Mouse (Mus musculus): ENCODE results near the gene Thsd4. TPM values are rescaled to one million over a fixed set of nuclear protein-coding genes. Genes with fewer than 3 reads are reported as not detected.

The Thsd4 gene
- polyA plus RNA-seq, 1 experiment from 2014 or later, result 3.3 TPM

- no peaks in the 10 kb centered on the region for H3K27me3 ChIP-seq (replicated peaks)
- WGBS (ENCODE audit: insufficient replicate concordance), result 60% methylated on average over 7 of the region's 7 CpGs
- H3K4me2 ChIP-seq, result no peak overlapping the region
- no peak overlapping the region for H3K27ac ChIP-seq
- H3K36me3 ChIP-seq, result no peaks in the 10 kb centered on the region
- no peaks in the 10 kb centered on the region for H3K4me1 ChIP-seq
- H3K9ac ChIP-seq, result no peak overlapping the region
- no peak overlapping the region for H3K4me3 ChIP-seq
- ATAC-seq, result no peak
- H3K9me3 ChIP-seq (replicated peaks), result no peaks in the 10 kb centered on the region
Measured at GRCm38 (mm10) chr9:60141081-60141514, 380.7 kb downstream of the Thsd4 start.

- no peak overlapping the region for H3K4me2 ChIP-seq
- no peak overlapping the region for H3K9ac ChIP-seq
- WGBS (ENCODE audit: insufficient replicate concordance), result 63% methylated on average over 6 of the region's 6 CpGs
- H3K9me3 ChIP-seq (replicated peaks), result no peaks in the 10 kb centered on the region
- H3K4me3 ChIP-seq, result no peak overlapping the region
- no peak overlapping the region for H3K27ac ChIP-seq
- no peaks in the 10 kb centered on the region for H3K36me3 ChIP-seq
- no peak for ATAC-seq
- no peaks in the 10 kb centered on the region for H3K4me1 ChIP-seq
- H3K27me3 ChIP-seq (replicated peaks), result no peaks in the 10 kb centered on the region
Measured at GRCm38 (mm10) chr9:60140411-60140810, 381.4 kb downstream of the Thsd4 start.

- Histone ChIP-seq H3K36me3 (no peaks in the 10 kb centered on the region), H3K9me3 (replicated peaks) (no peaks in the 10 kb centered on the region), H3K27me3 (replicated peaks) (no peaks in the 10 kb centered on the region), H3K4me2 (no peak overlapping the region), H3K4me1 (no peaks in the 10 kb centered on the region), H3K4me3 (no peak overlapping the region), H3K9ac (no peak overlapping the region), H3K27ac (no peak overlapping the region)
- no peak for ATAC-seq
- 72% methylated on average over 10 of the region's 10 CpGs for WGBS (ENCODE audit: insufficient replicate concordance)
Measured at GRCm38 (mm10) chr9:60139446-60139845, 382.4 kb downstream of the Thsd4 start.

DNA sequence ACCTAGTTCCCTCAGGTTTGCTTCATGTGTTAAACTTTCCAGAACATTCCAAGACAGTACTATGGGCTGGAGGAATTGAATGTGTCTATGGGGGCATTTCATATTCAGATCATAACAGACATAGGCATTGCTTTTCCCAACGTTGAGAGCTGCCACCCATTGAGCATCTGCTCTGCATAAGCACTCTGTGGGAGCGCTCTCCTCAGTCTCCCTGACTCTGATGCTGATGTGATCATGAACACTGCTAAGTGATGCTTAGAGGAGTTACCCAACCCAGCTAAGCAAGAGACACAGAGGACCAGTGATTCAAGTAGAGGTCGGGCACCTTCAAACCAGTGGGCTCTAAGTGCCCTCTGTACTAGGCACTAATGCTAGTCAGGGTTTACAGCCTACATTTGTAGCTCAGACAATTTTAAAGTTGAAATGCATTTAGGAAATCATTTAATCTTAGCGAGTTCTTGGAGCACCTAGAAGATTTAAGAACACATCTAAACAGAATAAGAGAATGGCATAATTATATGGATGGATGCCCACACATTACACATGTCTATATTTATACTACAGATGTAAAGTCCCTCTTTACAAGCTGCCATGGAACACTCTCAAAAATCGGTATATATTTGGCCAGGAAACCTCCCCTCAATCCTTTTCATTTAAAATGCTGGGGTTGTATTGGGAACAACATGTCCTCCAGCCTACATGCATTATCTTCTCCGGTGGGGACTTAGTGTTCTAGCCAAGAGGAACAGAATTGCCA, 392.4 kb downstream of the Thsd4 start:
- Histone ChIP-seq H3K4me1 (no peaks in the 10 kb centered on the region), H3K9ac (no peak overlapping the region), H3K36me3 (no peaks in the 10 kb centered on the region), H3K4me2 (no peak overlapping the region), H3K9me3 (replicated peaks) (no peaks in the 10 kb centered on the region), H3K4me3 (no peak overlapping the region), H3K27me3 (replicated peaks) (no peaks in the 10 kb centered on the region), H3K27ac (no peak overlapping the region)
- no peak for ATAC-seq
- WGBS (ENCODE audit: insufficient replicate concordance), result 61% methylated on average over 6 of the region's 6 CpGs

GRCm38 (mm10) chr9:60126961-60127360, 394.9 kb downstream of the Thsd4 start:
- ATAC-seq, result no peak
- H3K9ac ChIP-seq, result no peak overlapping the region
- no peaks in the 10 kb centered on the region for H3K27me3 ChIP-seq (replicated peaks)
- 60% methylated on average over 5 of the region's 5 CpGs for WGBS (ENCODE audit: insufficient replicate concordance)
- H3K27ac ChIP-seq, result no peak overlapping the region
- H3K4me2 ChIP-seq, result no peak overlapping the region
- H3K4me3 ChIP-seq, result no peak overlapping the region
- H3K36me3 ChIP-seq, result no peaks in the 10 kb centered on the region
- no peaks in the 10 kb centered on the region for H3K9me3 ChIP-seq (replicated peaks)
- no peaks in the 10 kb centered on the region for H3K4me1 ChIP-seq

- Histone ChIP-seq H3K27ac (no peak overlapping the region), H3K27me3 (replicated peaks) (no peaks in the 10 kb centered on the region), H3K4me3 (no peak overlapping the region), H3K4me2 (no peak overlapping the region), H3K36me3 (no peaks in the 10 kb centered on the region), H3K9ac (no peak overlapping the region), H3K4me1 (no peaks in the 10 kb centered on the region), H3K9me3 (replicated peaks) (no peaks in the 10 kb centered on the region)
- 64% methylated on average over 9 of the region's 9 CpGs for WGBS (ENCODE audit: insufficient replicate concordance)
- no peak for ATAC-seq
Measured at GRCm38 (mm10) chr9:60124102-60124501, 397.7 kb downstream of the Thsd4 start.

- H3K9me3 ChIP-seq (replicated peaks), result no peaks in the 10 kb centered on the region
- ATAC-seq, result no peak
- H3K4me3 ChIP-seq, result no peak overlapping the region
- H3K36me3 ChIP-seq, result no peaks in the 10 kb centered on the region
- no peak overlapping the region for H3K27ac ChIP-seq
- 48% methylated on average over 1 of the region's 1 CpGs for WGBS (ENCODE audit: insufficient replicate concordance)
- H3K4me2 ChIP-seq, result no peak overlapping the region
- no peaks in the 10 kb centered on the region for H3K4me1 ChIP-seq
- no peaks in the 10 kb centered on the region for H3K27me3 ChIP-seq (replicated peaks)
- H3K9ac ChIP-seq, result no peak overlapping the region
Measured at GRCm38 (mm10) chr9:60123066-60123465, 398.8 kb downstream of the Thsd4 start.

- Histone ChIP-seq H3K27ac (no peak overlapping the region), H3K4me1 (no peaks in the 10 kb centered on the region), H3K9me3 (replicated peaks) (no peaks in the 10 kb centered on the region), H3K27me3 (replicated peaks) (no peaks in the 10 kb centered on the region), H3K4me2 (no peak overlapping the region), H3K36me3 (no peaks in the 10 kb centered on the region), H3K9ac (no peak overlapping the region), H3K4me3 (no peak overlapping the region)
- ATAC-seq, result no peak
- 64% methylated on average over 7 of the region's 7 CpGs for WGBS (ENCODE audit: insufficient replicate concordance)
Measured at GRCm38 (mm10) chr9:60119846-60120245, 402.0 kb downstream of the Thsd4 start.

GRCm38 (mm10) chr9:60117831-60118230, 404.0 kb downstream of the Thsd4 start:
- no peak overlapping the region for H3K4me2 ChIP-seq

DNA sequence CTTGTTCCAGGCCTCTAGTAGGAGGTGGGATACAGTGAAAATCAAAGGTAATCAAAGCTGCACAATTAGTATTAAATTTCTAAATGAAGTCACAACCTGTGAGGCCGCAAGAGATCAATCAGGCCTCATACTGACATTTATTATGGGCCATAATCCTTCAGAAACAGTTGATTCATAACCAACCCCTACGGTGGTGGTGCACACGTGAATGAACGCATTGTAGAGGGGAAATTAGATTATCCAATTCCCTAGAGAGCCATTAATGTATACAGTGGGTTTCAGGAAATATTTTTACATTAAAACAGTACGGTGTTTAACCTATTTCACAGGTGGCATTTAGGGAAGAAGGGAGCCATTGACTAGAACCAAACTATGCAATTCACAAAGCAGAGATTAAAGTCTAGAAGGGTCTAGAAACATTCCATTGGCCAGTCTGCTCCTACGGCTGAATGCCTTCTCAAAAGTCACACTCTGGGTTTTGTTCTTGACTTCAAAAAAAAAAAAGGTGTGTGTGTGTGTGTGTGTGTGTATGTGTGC, 406.1 kb downstream of the Thsd4 start:
- Histone ChIP-seq H3K27ac (no peak overlapping the region), H3K27me3 (replicated peaks) (no peaks in the 10 kb centered on the region), H3K4me1 (no peaks in the 10 kb centered on the region), H3K9me3 (replicated peaks) (no peaks in the 10 kb centered on the region), H3K36me3 (no peaks in the 10 kb centered on the region), H3K4me3 (no peak overlapping the region), H3K4me2 (no peak overlapping the region), H3K9ac (no peak overlapping the region)
- ATAC-seq, result no peak
- WGBS (ENCODE audit: insufficient replicate concordance), result 65% methylated on average over 6 of the region's 6 CpGs

More at GRCm38 (mm10) chr9:60117831-60118230, 404.0 kb downstream of the Thsd4 start:
- Histone ChIP-seq H3K4me1 (no peaks in the 10 kb centered on the region), H3K4me3 (no peak overlapping the region), H3K9me3 (replicated peaks) (no peaks in the 10 kb centered on the region), H3K27me3 (replicated peaks) (no peaks in the 10 kb centered on the region), H3K9ac (no peak overlapping the region), H3K27ac (no peak overlapping the region), H3K36me3 (no peaks in the 10 kb centered on the region)
- ATAC-seq, result no peak
- 66% methylated on average over 7 of the region's 7 CpGs for WGBS (ENCODE audit: insufficient replicate concordance)

DNA sequence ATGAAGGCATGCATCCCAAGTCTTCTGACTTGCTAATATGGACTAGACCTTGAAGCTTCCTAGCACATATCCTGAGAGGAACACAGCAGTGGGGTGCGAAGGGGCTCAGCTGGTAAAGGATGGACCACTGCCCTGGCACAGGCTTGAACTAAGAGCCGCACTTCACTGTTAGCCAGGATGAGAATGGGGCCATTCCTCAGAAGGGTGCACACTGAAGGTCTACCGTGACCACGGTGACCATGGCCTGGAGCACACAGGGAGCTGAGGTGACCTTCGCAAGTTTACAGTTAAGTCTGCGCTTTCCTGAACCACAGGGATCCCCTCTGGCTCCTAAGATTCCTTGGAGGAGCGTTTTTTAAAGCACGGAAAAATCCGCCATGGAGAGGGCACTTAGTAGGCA, 406.5 kb downstream of the Thsd4 start:
- no peak overlapping the region for H3K4me2 ChIP-seq
- no peak overlapping the region for H3K4me3 ChIP-seq
- no peaks in the 10 kb centered on the region for H3K27me3 ChIP-seq (replicated peaks)
- ATAC-seq, result no peak
- H3K4me1 ChIP-seq, result no peaks in the 10 kb centered on the region
- no peaks in the 10 kb centered on the region for H3K36me3 ChIP-seq
- no peaks in the 10 kb centered on the region for H3K9me3 ChIP-seq (replicated peaks)
- H3K9ac ChIP-seq, result no peak overlapping the region
- H3K27ac ChIP-seq, result no peak overlapping the region
- WGBS (ENCODE audit: insufficient replicate concordance), result 67% methylated on average over 9 of the region's 9 CpGs

DNA sequence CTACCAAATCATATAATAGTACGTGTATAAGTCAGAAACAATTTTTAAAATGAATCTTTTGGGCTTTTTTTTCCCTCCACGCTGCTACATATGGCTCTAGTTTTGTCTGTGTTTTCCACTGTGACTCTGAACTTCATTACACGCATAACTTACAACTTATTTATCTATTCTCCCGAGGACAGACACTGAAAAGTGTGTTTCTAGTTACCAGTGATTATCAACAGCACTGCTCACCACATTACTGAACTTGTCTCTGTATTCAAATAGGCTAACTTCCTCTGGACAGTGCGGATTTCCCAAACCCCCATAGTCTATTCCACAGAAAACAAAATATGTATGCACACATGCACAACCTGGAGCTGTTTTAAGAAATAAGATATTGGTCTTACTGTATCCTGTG, 411.6 kb downstream of the Thsd4 start:
- ATAC-seq, result no peak
- WGBS (ENCODE audit: insufficient replicate concordance), result 65% methylated on average over 5 of the region's 5 CpGs
- H3K4me1 ChIP-seq, result no peaks in the 10 kb centered on the region
- no peak overlapping the region for H3K27ac ChIP-seq
- no peak overlapping the region for H3K9ac ChIP-seq
- no peak overlapping the region for H3K4me2 ChIP-seq
- no peaks in the 10 kb centered on the region for H3K36me3 ChIP-seq
- no peaks in the 10 kb centered on the region for H3K9me3 ChIP-seq (replicated peaks)
- no peak overlapping the region for H3K4me3 ChIP-seq
- no peaks in the 10 kb centered on the region for H3K27me3 ChIP-seq (replicated peaks)

GRCm38 (mm10) chr9:60106683-60107082, 415.2 kb downstream of the Thsd4 start:
- Histone ChIP-seq H3K27me3 (replicated peaks) (no peaks in the 10 kb centered on the region), H3K4me3 (no peak overlapping the region), H3K27ac (no peak overlapping the region), H3K9ac (no peak overlapping the region), H3K4me1 (no peaks in the 10 kb centered on the region), H3K4me2 (no peak overlapping the region), H3K9me3 (replicated peaks) (no peaks in the 10 kb centered on the region), H3K36me3 (no peaks in the 10 kb centered on the region)
- WGBS (ENCODE audit: insufficient replicate concordance), result 66% methylated on average over 6 of the region's 6 CpGs
- ATAC-seq, result no peak
